Mouse (Mus musculus): ENCODE data around the gene Cep131. TPM values are rescaled to one million over a fixed set of nuclear protein-coding genes. Genes with fewer than 3 reads are reported as not detected.

Gene Cep131
- 5.8 and 6.3 TPM in 2 replicates for polyA plus RNA-seq (2015; fragmentation: Nextera tagmentation; extraction: Ambion mirVana)

DNA sequence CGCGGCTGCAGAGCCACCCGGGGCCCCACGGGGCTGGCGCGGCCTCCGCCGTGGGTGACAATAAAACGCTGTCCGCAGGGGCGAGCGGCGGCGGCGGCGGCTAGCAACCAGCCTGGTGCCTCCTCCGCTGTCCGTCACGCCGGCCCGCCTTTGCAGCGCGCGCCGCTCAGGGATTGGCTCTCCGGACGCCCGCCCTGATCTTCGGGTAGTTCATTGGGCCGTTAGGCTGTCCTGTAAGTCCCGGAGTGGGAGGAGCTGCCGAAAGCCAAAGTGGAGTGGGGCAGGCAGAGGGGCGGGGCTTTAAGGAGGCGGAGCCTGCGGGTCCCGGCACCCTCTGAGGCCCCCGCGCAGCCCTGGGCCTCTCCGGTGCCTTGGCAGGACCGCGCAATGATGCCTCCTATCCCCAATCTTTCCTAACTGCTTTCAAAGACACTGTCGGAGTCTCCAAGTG lies at the start of gene Cep131:
TSS of gene Cep131 (minus strand) at position 126 of the 451 bp plus-strand sequence.
- no peaks in the 10 kb centered on the region for H3K9me3 ChIP-seq (ENCODE audit: control insufficient read depth, low read length)
- H3K4me3 ChIP-seq (ENCODE audit: low read depth, low read length), result peak within 1 kb of the TSS; percentile 89
- DNase-seq (ENCODE audit: low spot score), result peak; percentile 98
- peak within 1 kb of the TSS; percentile 65; the same call in 1 of the 2 replicates for H3K27ac ChIP-seq (replicated peaks)
- H3K27me3 ChIP-seq (ENCODE audit: control insufficient read depth, insufficient read depth, low read length), result no peaks in the 10 kb centered on the region
- H3K4me1 ChIP-seq (replicated peaks; ENCODE audit: control insufficient read depth, insufficient read depth), result no peaks in the 10 kb centered on the region
- ATAC-seq (ENCODE audit: low FRiP score, low TSS enrichment), result peak; percentile 99
- H3K4me2 ChIP-seq (replicated peaks; ENCODE audit: low read depth), result peak within 1 kb of the TSS; percentile 98
- H3K36me3 ChIP-seq (ENCODE audit: control insufficient read depth, insufficient read depth, low read length), result 0 out of 2 replicates have a peak, but pooled peaks cover 7% of the 10 kb centered on the region
- H3K9ac ChIP-seq (ENCODE audit: low read length), result peak within 1 kb of the TSS; percentile 84
- TF ChIP-seq EP300 (optimal IDR thresholded peaks at IDR 0.05) (no peak), CTCF (IDR thresholded peaks at IDR 0.05; ENCODE audit: low read depth) (no peak; the same call in 1 of the 2 replicates)
- 0% methylated on average over 41 of the region's 42 CpGs for WGBS

DNA sequence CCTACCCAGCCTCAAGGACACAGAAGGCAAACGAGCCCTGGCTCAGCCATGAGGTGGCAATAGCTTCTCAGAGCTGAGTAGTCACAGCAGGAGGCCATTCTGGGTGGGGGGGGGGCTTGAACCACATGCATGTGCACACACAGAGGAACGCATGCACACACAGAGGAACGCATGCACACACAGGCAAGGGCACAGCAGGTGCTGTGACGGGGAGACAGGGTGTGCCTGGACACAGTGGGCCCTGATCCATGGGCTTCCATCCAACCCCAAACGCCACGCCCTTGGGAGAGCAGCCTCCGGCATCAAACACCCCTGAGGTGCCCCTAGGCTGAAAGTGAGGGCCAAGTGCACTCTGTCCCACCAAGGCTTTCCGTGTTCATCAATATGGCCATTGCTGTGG lies 49.6 kb upstream of the Cep131 start:
- DNase-seq (ENCODE audit: low spot score), result peak; percentile 44
- H3K4me2 ChIP-seq (replicated peaks; ENCODE audit: low read depth), result no peak overlapping the region
- no peaks in the 10 kb centered on the region for H3K27me3 ChIP-seq (ENCODE audit: control insufficient read depth, insufficient read depth, low read length)
- no peaks in the 10 kb centered on the region for H3K4me1 ChIP-seq (replicated peaks; ENCODE audit: control insufficient read depth, insufficient read depth)
- H3K4me3 ChIP-seq (ENCODE audit: low read depth, low read length), result no peak overlapping the region
- H3K9ac ChIP-seq (ENCODE audit: low read length), result no peak overlapping the region
- TF ChIP-seq EP300 (optimal IDR thresholded peaks at IDR 0.05) (no peak), CTCF (IDR thresholded peaks at IDR 0.05; ENCODE audit: low read depth) (no peak)
- WGBS, result 51% methylated on average over 8 of the region's 8 CpGs
- no peak for ATAC-seq (ENCODE audit: low FRiP score, low TSS enrichment)
- peak overlapping the region; percentile 45; the same call in 1 of the 2 replicates for H3K27ac ChIP-seq (replicated peaks)
- no peaks in the 10 kb centered on the region for H3K9me3 ChIP-seq (ENCODE audit: control insufficient read depth, low read length)
- H3K36me3 ChIP-seq (ENCODE audit: control insufficient read depth, insufficient read depth, low read length), result no peaks in the 10 kb centered on the region

DNA sequence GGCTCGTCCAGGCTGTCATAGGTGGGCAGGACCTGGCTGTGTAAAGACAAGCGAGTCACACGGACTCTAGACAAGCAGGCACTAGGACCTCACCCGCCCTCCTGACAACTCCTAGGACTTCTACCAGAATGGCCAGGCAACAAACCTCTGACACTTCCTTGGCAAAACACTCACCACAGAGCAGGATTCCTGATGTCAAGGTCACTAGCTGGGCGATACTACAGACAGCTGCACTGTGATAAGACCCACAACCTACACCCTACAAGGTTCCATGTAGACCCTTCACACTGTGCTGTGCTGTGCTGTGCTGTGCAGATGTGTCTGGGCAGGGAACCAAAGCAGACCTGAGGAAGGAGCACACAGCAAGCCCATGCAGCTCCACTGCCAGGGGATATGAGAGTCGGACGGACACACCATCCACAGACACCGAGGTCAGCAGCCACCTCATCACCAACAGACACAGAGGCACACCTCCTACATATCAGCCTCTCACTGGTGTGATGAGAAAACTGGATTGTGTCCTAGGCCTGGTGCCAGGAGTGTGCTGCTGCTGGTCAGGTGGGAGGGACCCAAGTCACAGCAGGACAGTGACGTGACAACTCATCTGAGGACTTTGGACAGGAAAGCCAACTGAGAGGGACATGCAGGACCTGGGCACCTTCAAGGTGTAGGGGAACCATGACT lies 48.4 kb upstream of the Cep131 start:
- no peak overlapping the region for H3K9ac ChIP-seq (ENCODE audit: low read length)
- WGBS, result 76% methylated on average over 9 of the region's 9 CpGs
- ATAC-seq (ENCODE audit: low FRiP score, low TSS enrichment) (no peak), DNase-seq (ENCODE audit: low spot score) (no peak)
- no peak overlapping the region for H3K27ac ChIP-seq (replicated peaks)
- no peaks in the 10 kb centered on the region for H3K4me1 ChIP-seq (replicated peaks; ENCODE audit: control insufficient read depth, insufficient read depth)
- no peak overlapping the region for H3K4me2 ChIP-seq (replicated peaks; ENCODE audit: low read depth)
- no peak overlapping the region for H3K4me3 ChIP-seq (ENCODE audit: low read depth, low read length)
- no peak for TF ChIP-seq CTCF (IDR thresholded peaks at IDR 0.05; ENCODE audit: low read depth)
- no peak for TF ChIP-seq EP300 (optimal IDR thresholded peaks at IDR 0.05)
- H3K9me3 ChIP-seq (ENCODE audit: control insufficient read depth, low read length), result no peaks in the 10 kb centered on the region
- no peaks in the 10 kb centered on the region for H3K27me3 ChIP-seq (ENCODE audit: control insufficient read depth, insufficient read depth, low read length)
- H3K36me3 ChIP-seq (ENCODE audit: control insufficient read depth, insufficient read depth, low read length), result no peaks in the 10 kb centered on the region

DNA sequence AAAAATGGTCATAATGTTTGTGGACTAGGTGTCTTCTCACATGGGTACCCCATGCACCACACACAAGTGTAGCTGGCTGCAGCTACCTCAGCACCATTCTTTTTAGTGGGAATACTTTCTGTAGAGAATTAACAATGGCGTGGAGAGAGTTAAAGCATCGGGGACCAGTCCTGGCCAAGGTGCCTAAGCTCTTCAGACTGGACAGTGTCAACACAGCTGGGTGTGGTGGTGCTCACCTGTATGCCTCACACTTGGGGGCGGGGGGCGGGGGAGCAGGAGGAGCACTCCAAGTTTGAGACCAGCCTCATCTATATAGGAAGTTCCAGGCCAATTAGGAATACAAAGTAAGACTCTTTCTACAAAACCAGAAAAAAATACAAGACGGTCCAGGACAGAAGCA lies 47.5 kb upstream of the Cep131 start:
- 69% methylated on average over 5 of the region's 5 CpGs for WGBS
- ATAC-seq (ENCODE audit: low FRiP score, low TSS enrichment) (no peak), DNase-seq (ENCODE audit: low spot score) (no peak)
- Histone ChIP-seq H3K9ac (ENCODE audit: low read length) (no peak overlapping the region), H3K9me3 (ENCODE audit: control insufficient read depth, low read length) (no peaks in the 10 kb centered on the region), H3K4me3 (ENCODE audit: low read depth, low read length) (no peak overlapping the region), H3K27me3 (ENCODE audit: control insufficient read depth, insufficient read depth, low read length) (no peaks in the 10 kb centered on the region), H3K4me1 (replicated peaks; ENCODE audit: control insufficient read depth, insufficient read depth) (no peaks in the 10 kb centered on the region), H3K27ac (replicated peaks) (no peak overlapping the region), H3K4me2 (replicated peaks; ENCODE audit: low read depth) (no peak overlapping the region), H3K36me3 (ENCODE audit: control insufficient read depth, insufficient read depth, low read length) (no peaks in the 10 kb centered on the region)
- no peak for TF ChIP-seq CTCF (IDR thresholded peaks at IDR 0.05; ENCODE audit: low read depth)
- TF ChIP-seq EP300 (optimal IDR thresholded peaks at IDR 0.05), result no peak

DNA sequence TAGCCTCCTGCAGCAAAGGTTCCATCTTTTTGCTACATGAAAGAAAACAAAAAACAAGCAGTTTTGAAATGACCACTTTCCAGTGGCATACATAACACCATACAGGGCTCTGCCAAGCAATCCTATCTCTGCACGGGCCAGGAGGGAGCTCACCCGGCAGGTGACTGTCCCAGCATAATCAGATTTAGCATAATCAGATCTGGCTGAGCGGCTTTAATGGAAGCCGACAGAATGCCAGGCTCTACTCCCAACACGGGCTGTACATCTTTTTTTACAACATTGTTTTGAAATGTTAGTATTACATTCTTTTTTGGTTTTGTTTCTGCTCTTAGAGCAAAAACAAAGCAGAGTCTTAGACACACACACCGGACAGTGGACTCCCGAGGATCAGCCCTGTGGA lies 42.7 kb upstream of the Cep131 start:
- peaks cover 15% of the 10 kb centered on the region for H3K36me3 ChIP-seq (ENCODE audit: control insufficient read depth, insufficient read depth, low read length)
- no peak overlapping the region for H3K4me3 ChIP-seq (ENCODE audit: low read depth, low read length)
- no peak overlapping the region for H3K4me2 ChIP-seq (replicated peaks; ENCODE audit: low read depth)
- no peaks in the 10 kb centered on the region for H3K4me1 ChIP-seq (replicated peaks; ENCODE audit: control insufficient read depth, insufficient read depth)
- TF ChIP-seq EP300 (optimal IDR thresholded peaks at IDR 0.05) (no peak), CTCF (IDR thresholded peaks at IDR 0.05; ENCODE audit: low read depth) (no peak)
- no peak overlapping the region for H3K9ac ChIP-seq (ENCODE audit: low read length)
- ATAC-seq (ENCODE audit: low FRiP score, low TSS enrichment) (no peak), DNase-seq (ENCODE audit: low spot score) (no peak)
- no peaks in the 10 kb centered on the region for H3K27me3 ChIP-seq (ENCODE audit: control insufficient read depth, insufficient read depth, low read length)
- no peaks in the 10 kb centered on the region for H3K9me3 ChIP-seq (ENCODE audit: control insufficient read depth, low read length)
- 83% methylated on average over 7 of the region's 7 CpGs for WGBS
- no peak overlapping the region for H3K27ac ChIP-seq (replicated peaks)

DNA sequence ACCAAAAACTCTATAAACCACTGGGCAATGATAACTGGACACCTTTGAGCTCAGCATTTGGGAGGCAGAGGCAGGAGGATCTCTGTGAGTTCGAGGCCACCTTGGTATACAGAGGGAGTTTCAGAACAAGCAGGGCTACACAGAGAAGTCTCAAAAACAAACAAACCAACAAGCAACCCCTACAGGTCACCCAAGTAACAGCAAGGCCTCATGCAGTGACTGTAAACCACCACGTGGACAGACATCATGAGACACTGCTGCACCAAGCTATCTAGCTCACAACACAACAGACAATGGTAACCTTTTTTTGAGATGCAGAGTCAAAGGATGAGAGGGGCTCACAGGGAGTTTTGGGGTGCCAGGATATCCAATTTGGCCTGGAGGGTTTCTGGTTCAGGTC lies 40.2 kb upstream of the Cep131 start:
- DNase-seq (ENCODE audit: low spot score) (no peak), ATAC-seq (ENCODE audit: low FRiP score, low TSS enrichment) (no peak)
- Histone ChIP-seq H3K9ac (ENCODE audit: low read length) (no peak overlapping the region), H3K27me3 (ENCODE audit: control insufficient read depth, insufficient read depth, low read length) (no peaks in the 10 kb centered on the region), H3K4me2 (replicated peaks; ENCODE audit: low read depth) (no peak overlapping the region), H3K36me3 (ENCODE audit: control insufficient read depth, insufficient read depth, low read length) (peaks cover 19% of the 10 kb centered on the region), H3K4me3 (ENCODE audit: low read depth, low read length) (no peak overlapping the region), H3K9me3 (ENCODE audit: control insufficient read depth, low read length) (no peaks in the 10 kb centered on the region), H3K4me1 (replicated peaks; ENCODE audit: control insufficient read depth, insufficient read depth) (no peaks in the 10 kb centered on the region), H3K27ac (replicated peaks) (no peak overlapping the region)
- no peak for TF ChIP-seq EP300 (optimal IDR thresholded peaks at IDR 0.05)
- TF ChIP-seq CTCF (IDR thresholded peaks at IDR 0.05; ENCODE audit: low read depth), result no peak
- 83% methylated on average over 2 of the region's 2 CpGs for WGBS
